Mouse (Mus musculus) urinary bladder, postnatal 36 days (tissue): ENCODE results near the gene Tamm41.

Source experiments
- DNase-seq, 2 experiments: peaks; one replicate each; pipeline ENCODE4 v3.0.0; 2022; ENCODE audit warnings: low spot score in 2 of 2, mixed read lengths in 1 of 2

Gene Tamm41

GRCm38 (mm10) chr6:114974331-114974730, 63.3 kb downstream of the Tamm41 start:
- no peak for DNase-seq

GRCm38 (mm10) chr6:114972988-114973387, 64.7 kb downstream of the Tamm41 start:
- no peak for DNase-seq

- no peak for DNase-seq
Observed at GRCm38 (mm10) chr6:114970895-114971294, 66.8 kb downstream of the Tamm41 start.

- DNase-seq, result no peak
Observed at GRCm38 (mm10) chr6:114970386-114970785, 67.3 kb downstream of the Tamm41 start.

- peak; percentile 67 to 79 for DNase-seq
Observed at GRCm38 (mm10) chr6:114969213-114970120, 68.2 kb downstream of the Tamm41 start, which contains the start of gene Vgll4. Gene Vgll4, minus strand, starts transcription at chr6:114969994.

- DNase-seq, result peak; percentile 91
Observed at GRCm38 (mm10) chr6:114968361-114969212, 69.1 kb downstream of the Tamm41 start.

GRCm38 (mm10) chr6:114967623-114968022, 70.1 kb downstream of the Tamm41 start:
- DNase-seq, result no peak

- DNase-seq, result no peak
Observed at GRCm38 (mm10) chr6:114966396-114967154, 71.1 kb downstream of the Tamm41 start.

- no peak for DNase-seq
Observed at GRCm38 (mm10) chr6:114965802-114966201, 71.9 kb downstream of the Tamm41 start.

GRCm38 (mm10) chr6:114965396-114965795, 72.3 kb downstream of the Tamm41 start:
- DNase-seq, result no peak

- DNase-seq, result no peak
Observed at GRCm38 (mm10) chr6:114964235-114964634, 73.4 kb downstream of the Tamm41 start.

GRCm38 (mm10) chr6:114963636-114964035, 74.0 kb downstream of the Tamm41 start:
- no peak for DNase-seq

- no peak for DNase-seq
Observed at GRCm38 (mm10) chr6:114961276-114962068, 76.2 kb downstream of the Tamm41 start.

- DNase-seq, result no peak
Observed at GRCm38 (mm10) chr6:114959012-114959398, 78.7 kb downstream of the Tamm41 start.

GRCm38 (mm10) chr6:114958249-114959011, 79.2 kb downstream of the Tamm41 start:
- no peak for DNase-seq

GRCm38 (mm10) chr6:114957756-114958155, 79.9 kb downstream of the Tamm41 start:
- DNase-seq, result no peak

- no peak for DNase-seq
Observed at GRCm38 (mm10) chr6:114954496-114954895, 83.2 kb downstream of the Tamm41 start.
